Mouse (Mus musculus) olfactory bulb, adult 2 months (tissue): ENCODE measurements around the gene Olfr768.

Experiments
- CTCF ChIP-seq: fragments of 200-500 bp; IDR thresholded peaks from 2 replicates; pipeline ENCODE4 v1.5.1; 2012; ENCODE audit warnings: low read depth, mild to moderate bottlenecking, low read length, moderate library complexity; ENCODE audit not compliant: insufficient read depth
- POLR2A ChIP-seq: fragments of 200-500 bp; IDR thresholded peaks from 2 replicates; pipeline ENCODE4 v1.6.1; 2012; ENCODE audit warnings: mild to moderate bottlenecking, low read depth, low read length, moderate library complexity; ENCODE audit not compliant: insufficient read depth

GRCm38 (mm10) chr10:129115146-129115545 is 16.0 kb upstream of the Olfr768 start:
- TF ChIP-seq CTCF (no peak), POLR2A (no peak)
